Mouse (Mus musculus) lung, postnatal 36 days (tissue): Measurements from ENCODE around the gene App.

ENCODE experiments used
- DNase-seq: peaks from one replicate; pipeline ENCODE4 v3.0.0; 2022; ENCODE audit warnings: mixed read lengths

Gene App

GRCm38 (mm10) chr16:85173373-85174081 is at the start of gene App:
Gene App, minus strand, starts transcription at chr16:85173766.
- DNase-seq = peak; percentile 92

- no peak for DNase-seq
Measured at GRCm38 (mm10) chr16:85215846-85216245, 42.3 kb upstream of the App start.

DNA sequence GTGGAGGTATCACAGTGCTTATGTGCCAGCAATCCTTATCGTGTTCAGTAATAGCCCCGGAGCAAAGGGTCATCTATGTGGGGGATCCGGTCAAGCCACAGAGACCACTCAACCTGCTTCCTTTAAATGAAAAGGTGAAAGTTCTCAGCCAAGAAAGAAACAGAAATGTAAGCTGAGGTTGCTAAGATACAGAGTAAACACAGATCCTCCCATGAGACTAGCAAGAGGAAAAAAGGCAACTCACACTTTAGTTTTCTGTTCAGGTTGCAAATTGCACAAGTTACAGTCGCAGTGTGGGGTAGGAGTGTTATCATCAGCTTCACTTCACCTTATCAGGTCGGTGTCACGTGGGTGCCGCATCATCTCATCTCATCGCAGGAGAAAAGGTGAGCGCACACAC is 41.6 kb upstream of the App start:
- DNase-seq = no peak

- peak; percentile 45 for DNase-seq
Measured at GRCm38 (mm10) chr16:85195622-85196021, 22.1 kb upstream of the App start.

- DNase-seq = no peak
Measured at GRCm38 (mm10) chr16:85195167-85195566, 21.6 kb upstream of the App start.

DNA sequence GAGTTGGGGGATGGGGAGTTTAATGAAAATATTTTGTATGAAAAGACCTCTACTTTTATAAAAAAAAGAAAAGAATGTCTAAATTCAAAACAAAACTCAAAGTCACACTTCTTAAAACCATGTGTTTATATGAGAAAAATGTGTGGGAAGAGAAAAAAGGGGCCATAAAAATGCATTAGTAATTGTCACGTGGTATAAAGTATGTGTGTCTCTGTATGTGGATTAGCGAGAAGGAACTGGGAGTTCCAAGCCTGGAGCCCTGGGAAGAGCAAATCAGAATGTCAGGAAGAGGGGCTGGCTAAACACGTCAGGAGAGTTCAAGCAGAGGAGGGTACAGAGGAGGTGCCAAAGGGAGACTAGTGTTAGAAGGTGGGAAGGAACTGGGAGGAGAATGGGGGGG is 7.9 kb upstream of the App start:
- DNase-seq = no peak

DNA sequence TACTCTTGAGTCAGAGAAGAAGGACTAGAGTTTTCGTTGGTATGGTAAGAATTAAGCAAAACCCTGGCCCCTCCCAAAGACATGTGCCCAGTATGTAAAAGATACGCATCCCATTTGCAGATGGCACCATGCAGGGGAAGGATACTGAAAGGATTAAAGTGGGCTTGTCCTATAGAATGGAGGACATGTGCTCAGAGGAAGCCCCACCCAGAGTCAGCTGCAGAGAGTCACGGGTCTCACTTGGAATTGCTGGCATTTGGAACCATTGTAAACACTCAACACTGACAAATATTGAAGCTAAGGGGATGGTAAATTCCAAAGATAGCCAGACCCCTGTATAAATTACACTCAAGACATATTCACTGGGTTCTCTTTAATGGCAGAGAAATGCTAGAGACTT is 7.1 kb upstream of the App start:
- no peak for DNase-seq

DNA sequence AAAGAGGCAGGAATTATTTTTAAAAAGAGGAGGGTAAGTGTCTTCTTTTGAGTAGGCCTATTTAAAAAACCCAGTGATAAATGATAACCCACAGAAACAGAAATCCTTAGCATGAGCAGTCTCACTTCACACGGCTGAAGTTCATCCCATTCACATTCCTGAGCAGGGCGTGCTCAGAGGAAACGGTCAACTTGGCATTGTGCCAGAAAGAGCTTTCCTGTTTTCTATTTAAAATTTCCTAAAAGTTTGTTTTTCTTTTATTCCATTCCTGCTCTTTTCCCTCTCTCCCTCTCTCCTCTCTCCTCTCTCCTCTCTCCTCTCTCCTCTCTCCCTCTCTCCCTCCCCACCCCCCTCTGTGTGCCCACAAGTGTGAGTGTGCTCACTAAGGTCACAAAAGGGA is 3.1 kb upstream of the App start:
- DNase-seq = peak; percentile 62

GRCm38 (mm10) chr16:85172571-85173372 is 794 bp downstream of the App start:
- DNase-seq = peak; percentile 73

DNA sequence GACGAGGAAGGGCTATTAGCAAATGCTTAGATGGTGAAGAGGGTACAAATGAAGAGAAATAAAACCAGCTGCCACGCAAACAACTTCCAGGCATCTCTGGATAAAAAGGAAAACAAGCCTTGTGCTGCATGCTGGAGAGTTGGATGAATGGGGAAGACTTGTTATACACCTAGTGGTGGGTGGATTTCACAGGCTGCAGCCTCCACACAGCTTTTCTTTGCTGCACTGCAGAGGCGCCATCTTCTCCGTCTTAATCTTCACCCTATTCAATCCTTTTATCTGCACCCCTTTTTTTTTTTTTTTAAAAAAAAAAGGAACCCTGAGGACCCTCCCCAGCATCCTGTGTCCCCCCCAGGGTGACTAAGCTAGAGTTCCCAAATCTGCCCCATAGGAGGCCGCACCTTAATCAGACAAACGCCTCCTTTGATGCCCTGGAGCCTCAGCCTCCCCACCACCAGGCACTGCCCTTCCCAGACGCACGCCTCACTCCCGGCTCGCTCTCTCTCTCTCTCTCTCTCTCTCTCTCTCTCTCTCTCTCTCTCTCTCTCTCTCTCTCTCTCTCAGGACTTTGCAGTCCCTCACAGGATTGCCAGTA is 1.5 kb downstream of the App start:
- DNase-seq = peak; percentile 50

- no peak for DNase-seq
Measured at GRCm38 (mm10) chr16:85170826-85171510, 2.6 kb downstream of the App start.

DNA sequence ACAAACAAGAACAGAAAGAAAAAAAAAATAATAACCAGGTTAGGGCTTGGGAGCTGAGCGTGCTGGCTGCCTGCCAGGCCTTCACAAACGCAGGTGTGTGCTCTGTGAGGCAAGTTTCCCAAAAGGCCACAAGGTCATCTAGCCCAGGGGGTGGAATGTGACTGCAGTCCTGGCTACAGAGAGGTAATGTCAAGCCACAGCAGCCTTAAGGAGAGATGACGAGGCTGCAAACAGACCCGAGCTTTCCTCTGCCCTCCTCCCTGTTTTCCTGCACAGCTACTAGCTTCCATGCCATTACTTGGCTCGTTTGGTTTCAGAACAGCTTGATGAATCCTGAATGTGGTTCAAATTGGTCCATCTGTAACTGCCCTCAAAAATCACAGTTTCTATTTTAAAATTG is 4.7 kb downstream of the App start:
- DNase-seq = peak; percentile 56

DNA sequence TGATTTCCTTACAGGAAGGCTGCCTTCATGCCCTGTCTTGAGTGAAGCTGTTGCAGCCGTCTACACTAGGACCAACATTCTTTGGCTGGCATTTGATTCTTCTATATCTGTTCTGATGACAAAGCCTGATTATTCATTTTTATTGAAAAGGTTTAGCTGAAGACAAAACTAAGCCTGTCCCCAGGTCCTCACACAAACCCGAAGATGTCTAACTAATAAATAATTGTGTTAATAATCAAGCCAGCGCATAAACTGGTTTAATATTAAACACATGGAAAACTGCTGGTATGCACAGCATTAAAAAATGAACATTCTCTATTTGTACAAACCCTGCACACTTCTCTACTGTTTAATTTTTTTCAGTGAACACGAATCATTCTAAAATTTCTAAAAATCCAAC is 7.4 kb downstream of the App start:
- DNase-seq = no peak

GRCm38 (mm10) chr16:85165631-85166030 is 7.9 kb downstream of the App start:
- DNase-seq = no peak

- no peak for DNase-seq
Measured at GRCm38 (mm10) chr16:85165177-85165576, 8.4 kb downstream of the App start.

- peak; percentile 59 for DNase-seq
Measured at GRCm38 (mm10) chr16:85162779-85163178, 10.8 kb downstream of the App start.

GRCm38 (mm10) chr16:85160140-85160539 is 13.4 kb downstream of the App start:
- no peak for DNase-seq

- no peak for DNase-seq
Measured at GRCm38 (mm10) chr16:85157796-85158546, 15.6 kb downstream of the App start.

GRCm38 (mm10) chr16:85157156-85157555 is 16.4 kb downstream of the App start:
- no peak for DNase-seq

DNA sequence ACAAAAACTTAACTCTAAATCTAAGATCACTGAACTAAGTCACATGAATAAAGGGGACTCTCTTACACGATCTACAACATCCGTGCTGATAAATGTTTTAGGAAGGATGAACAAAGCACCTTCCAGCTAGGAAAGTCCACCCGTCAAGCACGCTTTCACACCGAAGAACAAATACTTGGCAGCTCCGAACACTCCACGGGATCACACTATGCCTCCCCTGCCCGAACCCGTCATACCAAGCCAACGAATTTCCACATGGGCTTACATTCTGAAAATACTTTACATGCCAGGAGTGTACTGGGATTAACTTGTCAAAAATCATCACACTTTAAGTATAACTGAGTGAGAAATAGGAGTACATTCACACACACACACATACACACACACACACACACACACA is 17.7 kb downstream of the App start:
- peak; percentile 57 for DNase-seq

GRCm38 (mm10) chr16:85152457-85152856 is 21.1 kb downstream of the App start:
- no peak for DNase-seq

DNA sequence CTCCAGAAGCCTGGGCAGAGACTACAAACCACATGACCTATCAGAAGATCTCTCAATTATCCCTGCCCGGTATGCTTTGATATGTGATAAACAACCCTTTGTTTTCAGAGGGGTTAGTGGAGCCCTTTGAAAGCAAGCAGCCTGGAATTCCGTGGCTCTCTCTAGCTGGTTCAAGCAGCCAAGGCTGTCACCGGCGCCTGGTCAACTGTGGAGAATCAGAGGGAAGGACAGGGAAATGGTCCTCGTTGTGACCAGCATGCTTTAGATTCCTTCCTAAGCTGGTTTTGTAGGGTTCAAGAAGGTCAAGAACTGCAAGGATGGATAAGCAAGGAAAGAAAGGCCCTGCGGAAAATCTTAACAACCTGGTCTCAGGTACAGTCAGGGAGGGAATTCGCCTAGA is 21.9 kb downstream of the App start:
- DNase-seq = no peak

DNA sequence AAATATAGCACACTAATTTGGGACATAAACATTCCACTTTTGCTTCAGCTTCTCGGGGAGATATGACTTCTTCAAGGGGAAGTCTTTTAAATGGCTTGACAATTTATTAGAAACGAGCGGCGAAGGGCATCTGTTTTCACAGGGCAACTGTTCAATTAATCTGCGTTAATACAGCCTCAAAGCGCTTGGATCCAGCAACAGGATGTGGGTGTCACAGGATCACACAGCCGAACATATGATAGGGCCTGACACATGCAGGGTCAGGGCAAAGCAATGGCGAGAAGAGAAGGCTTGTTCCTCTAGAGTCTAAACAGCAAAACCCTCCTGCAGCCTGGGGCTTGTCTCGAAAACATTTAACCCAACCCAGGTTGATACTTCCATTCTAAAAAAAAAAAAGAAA is 22.7 kb downstream of the App start:
- no peak for DNase-seq
